ENCODE assay signal across 15 mouse cellular contexts in genomic region chrX:103514782-103515181, GRCm38 (mm10).
A peak's percentile ranks its signal among the peaks of the same experiment; 100 is the strongest.
DNase-seq lines count a peak whose midpoint lies in the region; TF ChIP-seq lines count a peak whose summit lies in the region.
"Had no signal": no experiment of that assay in that cellular context is flagged by ENCODE, and none has a peak within 500 bp of the region (broad histone marks: within the 10 kb centered on the region; RNA-seq: fewer than 3 reads in every experiment).

No protein-coding gene starts in this region.

- no peaks in the 10 kb centered on the region for H3K27me3 ChIP-seq in C2C12 (ENCODE audit: control insufficient read depth, insufficient read depth, insufficient read length)
- H3K27me3 ChIP-seq: heart, embryonic 13.5 days; liver, embryonic 15.5 days; neural tube, embryonic 13.5 days had no signal

- no peak overlapping the region for H3ac ChIP-seq in C2C12 (ENCODE audit: control insufficient read depth, insufficient read length, low read depth)

- H3K79me3 ChIP-seq in C2C12 (ENCODE audit: low read depth), result no peaks in the 10 kb centered on the region

- H3K27ac ChIP-seq in macrophage, result peak overlapping the region; percentile 4; the same call in 1 of the 2 replicates
- H3K27ac ChIP-seq: heart, embryonic 13.5 days; liver, embryonic 15.5 days; neural tube, embryonic 13.5 days had no signal

- H3K36me3 ChIP-seq in C2C12 (ENCODE audit: control insufficient read depth, insufficient read depth) (no peaks in the 10 kb centered on the region), macrophage (ENCODE audit: inconsistent target) (no peaks in the 10 kb centered on the region)
- H3K36me3 ChIP-seq: neural tube, embryonic 13.5 days had no signal

- 36% methylated on average over 4 of the region's 4 CpGs for WGBS in macrophage (ENCODE audit: missing documents)

- H3K4me3 ChIP-seq in C2C12 (ENCODE audit: insufficient read depth, poor library complexity, severe bottlenecking) (no peak overlapping the region), macrophage (ENCODE audit: inconsistent target) (no peak overlapping the region)
- H3K4me3 ChIP-seq: erythroblast, embryonic 14.5 days; heart, embryonic 13.5 days; liver, embryonic 15.5 days; neural tube, embryonic 13.5 days had no signal

- TF ChIP-seq CTCF in C2C12 (IDR thresholded peaks at IDR 0.05; ENCODE audit: control insufficient read depth, insufficient read depth, insufficient read length), result no peak

- H3K79me2 ChIP-seq in C2C12 (ENCODE audit: control insufficient read depth, insufficient read depth) (no peaks in the 10 kb centered on the region), macrophage (ENCODE audit: inconsistent target) (no peaks in the 10 kb centered on the region)

- DNase-seq in gastrocnemius, adult 18-20 months (ENCODE audit: low spot score), result peak; percentile 23
- no peak for DNase-seq in gastrocnemius, postnatal 14 days
- DNase-seq in heart, postnatal 36 days, result peak; percentile 18 to 52
- DNase-seq in left cerebral cortex, postnatal 36 days (ENCODE audit: low spot score in 2 of 2), result no peak
- DNase-seq in right cerebral cortex, postnatal 25 days, result no peak
- DNase-seq in cerebellum, adult 11 months, result no peak
- DNase-seq: cerebellum, adult 11-12 months; kidney, adult 18-20 months; spleen, adult 18-20 months had no signal

- intact Hi-C loops in gastrocnemius, postnatal 14 days (cut with DNase I; ENCODE audit: low total_unique reads), result no loop called here
- intact Hi-C loops in heart, postnatal 36 days (cut with DNase I), result no loop called here
- intact Hi-C loops in left cerebral cortex, postnatal 36 days (cut with DNase I), result no loop called here

TF ChIP-seq in C2C12, 6 proteins besides CTCF, POLR2A, EP300 and RAD21:
- TF ChIP-seq CEBPB (IDR thresholded peaks at IDR 0.05; ENCODE audit: low read depth) (peak; percentile 78), MYOD1 (IDR thresholded peaks at IDR 0.05; ENCODE audit: control insufficient read depth, insufficient read length, low read depth) (no peak)
TF ChIP-seq in C2C12: peak in this region for 1.

Comparison
In these comparisons a context has a peak if more than half of its experiments do, and no peak if none do; other contexts are left out.
1. DNase-seq: peak in gastrocnemius, adult 18-20 months (single experiment) and heart, postnatal 36 days (2 of 2); none in gastrocnemius, postnatal 14 days (single experiment), left cerebral cortex, postnatal 36 days (0 of 2), right cerebral cortex, postnatal 25 days (single experiment) and cerebellum, adult 11 months (single experiment).